Mouse (Mus musculus) liver, embryonic 14.5 days (tissue): ENCODE data around the gene Sh3bgr.

ENCODE experiments used
- CTCF ChIP-seq: IDR thresholded peaks from 2 replicates; pipeline ENCODE4 v1.5.1; 2016; ENCODE audit warnings: antibody characterized with exemption, low read depth, control low read depth
- EP300 ChIP-seq: IDR thresholded peaks from 2 replicates; pipeline ENCODE4 v1.6.1; 2016; ENCODE audit warnings: antibody characterized with exemption, low read depth

DNA sequence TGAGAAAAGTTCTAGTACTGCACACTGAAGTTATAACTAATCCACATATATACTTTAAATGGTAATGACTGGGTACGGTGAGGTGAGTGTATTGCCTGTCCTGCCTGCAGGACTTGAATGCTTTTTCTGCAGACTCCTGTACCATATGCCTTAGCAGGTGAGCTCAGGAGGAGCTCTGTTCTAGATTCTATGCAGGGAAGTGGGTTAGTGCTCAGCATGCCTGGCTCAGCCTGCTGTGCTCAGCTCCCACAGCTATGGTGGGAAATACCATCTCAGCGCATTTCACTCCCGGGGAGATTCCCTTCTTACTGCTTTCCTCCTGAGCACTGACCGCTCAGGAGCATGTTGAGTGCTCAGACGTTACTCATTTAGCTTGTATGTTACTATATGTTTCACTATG is 12.6 kb upstream of the Sh3bgr start:
- TF ChIP-seq CTCF (no peak), EP300 (no peak)
